Mouse (Mus musculus) kidney, adult 9 months (tissue): ENCODE data around the gene Ssmem1.
A peak's percentile ranks its signal among the peaks of the same experiment; 100 is the strongest.

Experiments
- DNase-seq: peaks from one replicate; pipeline ENCODE4 v3.0.0; 2022

Ssmem1 gene

GRCm38 (mm10) chr6:30554621-30555170, 45.0 kb downstream of the Ssmem1 start:
- no peak for DNase-seq

DNA sequence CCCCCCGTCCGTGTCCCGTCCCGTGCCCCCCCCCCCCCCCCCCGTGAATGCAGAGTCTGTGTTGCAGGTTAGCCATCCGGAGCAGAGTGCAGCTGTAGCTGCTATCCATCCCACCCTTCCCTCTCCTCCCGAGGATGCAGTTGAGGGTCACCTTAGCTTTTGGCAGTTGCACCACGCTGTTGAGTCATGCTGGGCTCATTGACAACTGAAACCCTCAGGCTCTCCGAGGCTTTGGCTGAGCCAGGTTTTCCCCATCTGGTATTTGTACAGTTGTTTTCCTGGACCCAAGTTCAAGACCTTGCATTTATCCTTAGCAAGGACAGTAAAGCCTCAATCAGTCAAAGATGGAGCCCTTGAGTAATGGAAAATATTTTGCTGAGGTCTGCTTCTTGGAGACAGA, 46.4 kb downstream of the Ssmem1 start:
- DNase-seq, result peak; percentile 9

- no peak for DNase-seq
Measured at GRCm38 (mm10) chr6:30559726-30560125, 50.1 kb downstream of the Ssmem1 start.

DNA sequence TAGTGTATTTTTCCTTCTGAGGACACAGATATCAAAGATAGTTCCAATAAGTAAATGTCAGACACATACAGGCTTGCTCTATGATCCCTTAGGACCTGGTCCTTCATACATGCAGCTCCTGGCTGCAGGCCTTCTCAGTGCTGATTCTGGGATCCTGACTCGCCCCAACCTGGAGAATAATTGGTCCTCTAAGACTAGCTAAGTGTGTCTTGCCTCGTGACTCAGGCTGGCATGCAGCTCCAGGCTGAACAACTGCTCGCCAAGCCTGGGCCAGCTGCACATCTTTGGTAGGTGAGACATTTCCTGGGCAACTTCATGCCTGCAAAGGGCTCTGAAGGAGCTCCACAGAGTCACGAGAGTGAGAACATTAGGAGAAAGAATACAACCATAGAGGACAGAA, 52.5 kb downstream of the Ssmem1 start:
- DNase-seq, result no peak

DNA sequence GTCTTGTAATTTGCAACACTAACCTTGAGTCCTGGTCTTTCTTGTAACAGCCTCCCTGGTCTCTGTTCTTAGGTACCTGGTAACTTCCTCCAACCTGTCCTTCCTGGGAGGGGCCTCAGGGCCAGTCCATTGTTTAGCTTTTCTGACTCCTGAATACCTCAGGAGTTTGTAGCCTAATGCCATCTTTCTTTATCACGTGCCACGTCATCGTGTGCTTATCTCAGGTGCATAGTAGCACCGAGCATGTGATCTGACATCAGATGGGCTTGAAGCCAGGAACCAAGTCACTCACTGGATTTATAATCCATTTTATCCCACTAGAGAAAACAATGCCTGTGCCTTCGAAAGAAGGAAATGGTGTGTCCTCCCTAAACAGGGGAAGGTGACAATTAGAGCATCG, 53.9 kb downstream of the Ssmem1 start:
- DNase-seq, result no peak

DNA sequence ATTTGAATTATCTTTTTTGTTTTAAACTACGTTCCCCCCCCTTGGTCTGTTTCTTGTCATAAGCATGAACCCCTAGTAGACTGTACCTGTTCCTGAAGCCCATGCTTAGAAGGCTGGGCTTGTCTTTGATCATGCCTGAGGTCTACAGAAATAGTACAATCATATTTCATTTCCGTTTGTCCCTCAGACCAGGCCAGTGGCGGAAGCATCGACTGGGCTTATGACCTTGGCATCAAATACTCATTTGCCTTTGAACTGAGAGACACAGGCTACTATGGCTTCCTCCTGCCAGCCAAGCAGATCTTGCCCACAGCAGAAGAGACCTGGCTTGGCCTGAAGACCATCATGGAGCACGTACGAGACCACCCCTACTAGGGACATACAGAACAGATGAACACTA, 54.4 kb downstream of the Ssmem1 start:
- DNase-seq, result no peak

GRCm38 (mm10) chr6:30568069-30568468, 58.4 kb downstream of the Ssmem1 start, which contains the start of gene Cpa4:
Gene Cpa4, plus strand, starts transcription at chr6:30568369.
- DNase-seq, result no peak

- DNase-seq, result no peak
Measured at GRCm38 (mm10) chr6:30569331-30569730, 59.7 kb downstream of the Ssmem1 start.
